Mouse (Mus musculus) erythroblast, adult 5-6 weeks (primary cell): ENCODE measurements at regions not wholly inside any gene's neighbourhood (a gene's known extent, or its start where the extent isn't known, plus 50 kb on each side); places are given as distances from the start of the nearest gene placed in this dataset.

Experiments
- ATAC-seq: replicated peaks from 2 replicates; pipeline ENCODE4 v1.8.0; 2016; ENCODE audit warnings: moderate number of reproducible peaks, mild to moderate bottlenecking, moderate TSS enrichment, inconsistent platforms; ENCODE audit not compliant: poor library complexity, low FRiP score, severe bottlenecking

GRCm38 (mm10) chr6:31125328-31126118 lies 166.6 kb upstream of the Klf14 start:
- peak; percentile 88 for ATAC-seq

- ATAC-seq, result peak; percentile 73
Observed at GRCm38 (mm10) chr6:31126131-31126871, 167.4 kb upstream of the Klf14 start.

GRCm38 (mm10) chr6:31129170-31129569 lies 170.3 kb upstream of the Klf14 start:
- no peak for ATAC-seq

- ATAC-seq, result no peak
Observed at GRCm38 (mm10) chr6:31129987-31130386, 171.1 kb upstream of the Klf14 start.

- ATAC-seq, result no peak
Observed at GRCm38 (mm10) chr6:31130522-31130921, 171.6 kb upstream of the Klf14 start.

GRCm38 (mm10) chr6:31131716-31132115 lies 172.8 kb upstream of the Klf14 start:
- ATAC-seq, result no peak

GRCm38 (mm10) chr6:31132396-31133190 lies 173.7 kb upstream of the Klf14 start:
- ATAC-seq, result no peak

- ATAC-seq, result no peak
Observed at GRCm38 (mm10) chr6:31133896-31134735, 175.2 kb upstream of the Klf14 start.

- no peak for ATAC-seq
Observed at GRCm38 (mm10) chr6:31134736-31135077, 175.8 kb upstream of the Klf14 start.

- no peak for ATAC-seq
Observed at GRCm38 (mm10) chr6:31135580-31135979, 176.7 kb upstream of the Klf14 start.

GRCm38 (mm10) chr6:31136895-31137294 lies 178.0 kb upstream of the Klf14 start:
- ATAC-seq, result no peak; the same call in 1 of the 2 replicates

GRCm38 (mm10) chr6:31137351-31137750 lies 178.5 kb upstream of the Klf14 start:
- no peak for ATAC-seq

- no peak for ATAC-seq
Observed at GRCm38 (mm10) chr6:31140000-31140399, 181.1 kb upstream of the Klf14 start.

GRCm38 (mm10) chr6:31140593-31140992 lies 181.7 kb upstream of the Klf14 start:
- no peak for ATAC-seq

- no peak for ATAC-seq
Observed at GRCm38 (mm10) chr6:31141486-31141885, 182.6 kb upstream of the Klf14 start.

GRCm38 (mm10) chr6:31142479-31143007 lies 183.7 kb upstream of the Klf14 start:
- peak; percentile 89 for ATAC-seq

GRCm38 (mm10) chr6:31145687-31146086 lies 186.8 kb upstream of the Klf14 start:
- no peak for ATAC-seq

- ATAC-seq, result no peak
Observed at GRCm38 (mm10) chr6:31146779-31147178, 187.9 kb upstream of the Klf14 start.

- ATAC-seq, result no peak
Observed at GRCm38 (mm10) chr6:31147682-31148081, 188.8 kb upstream of the Klf14 start.
